Mouse (Mus musculus): ENCODE results near the gene Itgb2. TPM values are rescaled to one million over a fixed set of nuclear protein-coding genes. Genes with fewer than 3 reads are reported as not detected.

The Itgb2 gene
- polyA plus RNA-seq, 1 experiment from 2014 or later, result 0.98 TPM

DNA sequence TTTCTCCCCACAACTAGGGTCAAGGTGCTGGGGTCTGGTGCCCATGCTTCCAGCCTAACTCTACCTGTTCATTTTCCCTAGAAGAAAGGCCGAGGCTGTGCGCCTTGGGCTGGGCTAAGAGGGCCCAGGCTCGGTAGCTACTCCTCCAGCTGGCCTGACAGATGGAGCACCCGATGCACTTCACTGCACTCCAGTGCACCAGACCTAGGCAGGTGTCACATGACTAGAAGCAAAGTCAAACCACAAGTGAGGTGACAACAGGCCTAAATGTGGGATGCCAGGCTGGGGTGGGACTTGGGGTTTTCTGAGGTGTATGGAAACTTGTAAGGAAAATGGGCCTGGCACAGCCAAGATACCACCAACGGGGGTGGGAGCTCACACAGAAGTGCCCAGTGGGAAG, 23.5 kb upstream of the Itgb2 start:
- Histone ChIP-seq H3K27me3 (no peaks in the 10 kb centered on the region), H3K4me1 (0 out of 2 replicates have a peak, but pooled peaks cover 3% of the 10 kb centered on the region), H3K36me3 (peaks cover 69% of the 10 kb centered on the region), H3K9ac (replicated peaks) (no peak overlapping the region; the same call in 1 of the 2 replicates), H3K27ac (replicated peaks) (no peak overlapping the region), H3K4me2 (replicated peaks) (no peak overlapping the region), H3K9me3 (no peaks in the 10 kb centered on the region), H3K4me3 (no peak overlapping the region)
- no peak for ATAC-seq (ENCODE audit: low FRiP score, low read depth)
- 93% methylated on average over 5 of the region's 5 CpGs for WGBS

DNA sequence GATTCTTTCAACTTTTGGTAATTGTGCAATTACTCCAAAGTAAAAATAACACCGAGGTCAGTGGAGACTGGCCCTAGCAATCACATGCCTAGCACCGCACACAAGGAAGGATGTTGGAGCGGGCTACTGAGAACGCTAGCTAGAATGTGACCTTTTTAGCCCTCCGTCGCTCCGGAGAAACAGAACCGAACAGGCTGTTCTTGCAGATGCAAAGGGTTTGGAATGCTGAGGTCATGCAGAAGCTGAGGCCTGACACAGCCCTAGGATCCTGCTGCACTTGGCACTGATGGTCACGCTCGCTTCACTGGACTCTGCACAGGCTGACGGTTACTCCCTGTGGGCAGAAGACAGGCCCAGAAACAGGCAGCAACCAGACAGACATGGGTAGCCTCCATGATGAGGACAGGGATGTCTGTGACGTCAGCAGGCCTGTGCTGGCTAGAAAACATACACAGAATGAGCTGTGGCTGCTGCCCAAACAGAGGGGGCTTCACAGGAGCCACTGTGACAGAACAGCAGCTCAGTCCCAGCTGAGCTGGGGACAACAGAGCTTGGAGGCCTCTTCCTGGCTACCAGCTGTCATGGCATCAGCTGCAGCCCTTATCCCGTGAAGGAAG, 23.0 kb upstream of the Itgb2 start:
- Histone ChIP-seq H3K9ac (replicated peaks) (no peak overlapping the region), H3K4me1 (0 out of 2 replicates have a peak, but pooled peaks cover 3% of the 10 kb centered on the region), H3K4me2 (replicated peaks) (no peak overlapping the region), H3K36me3 (peaks cover 69% of the 10 kb centered on the region), H3K27ac (replicated peaks) (no peak overlapping the region), H3K4me3 (no peak overlapping the region), H3K27me3 (no peaks in the 10 kb centered on the region), H3K9me3 (no peaks in the 10 kb centered on the region)
- WGBS, result 95% methylated on average over 13 of the region's 13 CpGs
- no peak for ATAC-seq (ENCODE audit: low FRiP score, low read depth)

DNA sequence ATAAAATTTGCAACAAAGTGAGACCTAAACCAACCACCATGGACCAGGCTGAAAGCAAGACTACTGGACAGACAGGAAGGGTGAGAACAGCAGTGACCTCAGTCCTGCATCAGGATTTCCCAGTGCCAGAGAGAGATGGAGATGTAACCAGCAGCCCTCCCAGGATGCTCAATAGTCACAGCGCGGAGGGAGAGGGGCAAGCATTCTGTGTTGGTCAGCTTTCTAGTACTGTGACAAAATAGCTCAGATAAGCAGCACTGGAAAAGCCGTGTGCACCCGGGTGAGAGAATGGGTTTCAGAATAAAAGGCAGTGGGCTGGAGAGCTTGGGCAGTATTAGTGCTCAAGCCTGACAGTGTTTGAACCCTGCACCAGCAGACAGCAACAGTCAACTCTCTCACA, 22.3 kb upstream of the Itgb2 start:
- Histone ChIP-seq H3K4me2 (replicated peaks) (no peak overlapping the region), H3K27ac (replicated peaks) (no peak overlapping the region), H3K4me1 (0 out of 2 replicates have a peak, but pooled peaks cover 3% of the 10 kb centered on the region), H3K27me3 (no peaks in the 10 kb centered on the region), H3K9me3 (no peaks in the 10 kb centered on the region), H3K4me3 (no peak overlapping the region), H3K36me3 (peaks cover 73% of the 10 kb centered on the region), H3K9ac (replicated peaks) (no peak overlapping the region)
- no peak for ATAC-seq (ENCODE audit: low FRiP score, low read depth)
- 91% methylated on average over 4 of the region's 4 CpGs for WGBS

DNA sequence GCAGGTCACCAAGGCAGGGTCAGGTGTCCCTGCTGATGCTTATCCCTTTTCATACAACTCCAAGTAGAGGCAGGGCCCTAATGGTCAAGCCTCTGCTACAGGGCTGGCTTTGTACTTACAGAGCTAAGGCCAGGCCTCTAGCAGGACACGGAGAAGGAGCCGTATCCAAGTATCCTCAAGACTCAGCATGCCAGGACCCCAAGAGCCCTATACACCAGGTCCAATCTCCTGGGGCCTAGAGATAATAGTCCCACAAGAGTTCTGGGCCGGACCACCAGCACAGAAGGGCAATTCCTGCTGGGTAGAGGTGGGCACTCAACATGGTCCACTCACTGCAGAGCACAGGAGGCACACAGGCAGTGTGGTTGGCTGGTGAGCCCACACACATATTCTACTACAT, 21.3 kb upstream of the Itgb2 start:
- 0 out of 2 replicates have a peak, but pooled peaks cover 3% of the 10 kb centered on the region for H3K4me1 ChIP-seq
- 94% methylated on average over 3 of the region's 3 CpGs for WGBS
- no peak overlapping the region for H3K27ac ChIP-seq (replicated peaks)
- no peaks in the 10 kb centered on the region for H3K9me3 ChIP-seq
- peaks cover 71% of the 10 kb centered on the region for H3K36me3 ChIP-seq
- H3K27me3 ChIP-seq, result no peaks in the 10 kb centered on the region
- ATAC-seq (ENCODE audit: low FRiP score, low read depth), result no peak
- H3K4me2 ChIP-seq (replicated peaks), result no peak overlapping the region
- no peak overlapping the region for H3K4me3 ChIP-seq
- no peak overlapping the region for H3K9ac ChIP-seq (replicated peaks)

DNA sequence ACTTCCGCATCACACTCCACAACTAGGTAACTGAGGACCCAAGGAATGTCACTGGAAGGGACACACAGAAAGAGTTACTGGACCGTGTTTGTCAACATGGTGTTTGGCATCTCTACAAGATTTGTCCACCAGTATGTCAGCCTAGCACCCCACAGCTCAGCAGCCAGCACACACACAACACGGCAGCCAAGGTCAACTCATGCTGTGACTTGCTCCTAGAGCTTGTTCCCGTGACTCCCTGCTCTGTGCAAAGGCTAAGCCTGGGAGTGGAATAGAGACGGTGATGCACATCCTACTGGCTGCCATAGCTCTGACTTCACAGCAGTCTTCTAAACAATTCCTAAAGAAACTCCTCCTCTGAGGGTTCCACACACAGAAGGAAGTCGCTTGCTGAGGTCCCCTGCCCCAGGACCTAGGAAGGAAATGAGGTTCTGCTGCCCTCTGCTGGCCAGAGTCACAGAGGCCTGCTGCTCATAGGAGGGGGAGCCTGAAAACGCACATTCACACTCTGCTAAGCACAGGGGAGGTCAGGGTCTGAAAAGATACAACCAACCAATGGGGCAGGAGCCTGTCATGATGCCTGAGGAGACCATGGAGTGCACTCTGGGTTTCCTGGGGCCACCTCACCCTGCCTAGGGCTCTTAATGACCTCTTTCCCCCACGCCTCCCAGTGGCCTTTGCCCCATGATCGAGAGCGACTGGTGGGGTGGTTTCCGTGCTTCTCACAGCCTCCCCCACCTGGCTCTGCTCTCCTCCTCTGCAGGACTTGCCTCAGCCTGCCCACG, 20.5 kb upstream of the Itgb2 start:
- no peak overlapping the region; the same call in 1 of the 2 replicates for H3K9ac ChIP-seq (replicated peaks)
- H3K4me3 ChIP-seq, result no peak overlapping the region
- 48% methylated on average over 12 of the region's 12 CpGs for WGBS
- peaks cover 75% of the 10 kb centered on the region for H3K36me3 ChIP-seq
- no peaks in the 10 kb centered on the region for H3K9me3 ChIP-seq
- peak; percentile 76 for ATAC-seq (ENCODE audit: low FRiP score, low read depth)
- no peak overlapping the region for H3K4me2 ChIP-seq (replicated peaks)
- H3K27ac ChIP-seq (replicated peaks), result no peak overlapping the region
- H3K4me1 ChIP-seq, result peaks cover 8% of the 10 kb centered on the region
- H3K27me3 ChIP-seq, result no peaks in the 10 kb centered on the region

DNA sequence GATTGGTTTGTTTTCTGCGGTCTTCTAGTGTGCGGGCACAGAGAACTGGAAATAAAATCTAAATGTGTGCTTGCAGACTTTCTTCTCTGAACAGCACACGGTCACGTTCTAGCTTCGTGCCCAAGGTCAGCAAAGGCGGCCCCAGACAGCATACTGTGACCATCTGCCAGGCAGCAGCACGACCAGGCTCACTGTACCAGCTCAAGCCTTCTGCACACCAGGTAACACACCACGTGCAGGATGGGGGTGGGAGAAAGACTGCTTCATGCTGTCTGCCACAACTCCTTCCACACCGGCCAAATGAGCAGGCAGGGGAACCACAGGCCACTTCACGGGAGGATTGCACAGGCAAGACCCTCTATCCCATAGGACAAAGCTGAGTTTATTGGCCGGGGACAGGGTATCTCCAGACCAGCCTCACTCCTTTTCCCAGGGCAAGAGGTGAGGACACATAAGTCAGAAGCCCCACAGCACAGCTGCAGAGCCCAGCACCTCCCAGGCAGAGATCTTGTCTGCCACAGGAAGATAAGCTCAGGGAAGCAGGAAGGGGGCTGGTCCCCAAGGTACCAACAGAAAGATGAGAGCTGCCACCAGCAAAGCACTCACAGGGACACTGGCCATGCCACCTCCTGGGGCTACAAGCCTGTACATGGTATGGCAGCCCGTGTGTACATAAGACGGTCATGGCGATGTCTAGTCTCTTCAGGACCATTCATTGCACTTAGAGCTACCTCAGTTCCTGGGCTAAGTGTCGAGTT, 19.6 kb upstream of the Itgb2 start:
- no peaks in the 10 kb centered on the region for H3K9me3 ChIP-seq
- H3K27me3 ChIP-seq, result no peaks in the 10 kb centered on the region
- peaks cover 69% of the 10 kb centered on the region for H3K36me3 ChIP-seq
- no peak overlapping the region for H3K4me2 ChIP-seq (replicated peaks)
- no peak; the same call in 1 of the 2 replicates for ATAC-seq (ENCODE audit: low FRiP score, low read depth)
- WGBS, result 85% methylated on average over 15 of the region's 15 CpGs
- peaks cover 14% of the 10 kb centered on the region for H3K4me1 ChIP-seq
- H3K27ac ChIP-seq (replicated peaks), result no peak overlapping the region
- H3K4me3 ChIP-seq, result no peak overlapping the region
- no peak overlapping the region; the same call in 1 of the 2 replicates for H3K9ac ChIP-seq (replicated peaks)

DNA sequence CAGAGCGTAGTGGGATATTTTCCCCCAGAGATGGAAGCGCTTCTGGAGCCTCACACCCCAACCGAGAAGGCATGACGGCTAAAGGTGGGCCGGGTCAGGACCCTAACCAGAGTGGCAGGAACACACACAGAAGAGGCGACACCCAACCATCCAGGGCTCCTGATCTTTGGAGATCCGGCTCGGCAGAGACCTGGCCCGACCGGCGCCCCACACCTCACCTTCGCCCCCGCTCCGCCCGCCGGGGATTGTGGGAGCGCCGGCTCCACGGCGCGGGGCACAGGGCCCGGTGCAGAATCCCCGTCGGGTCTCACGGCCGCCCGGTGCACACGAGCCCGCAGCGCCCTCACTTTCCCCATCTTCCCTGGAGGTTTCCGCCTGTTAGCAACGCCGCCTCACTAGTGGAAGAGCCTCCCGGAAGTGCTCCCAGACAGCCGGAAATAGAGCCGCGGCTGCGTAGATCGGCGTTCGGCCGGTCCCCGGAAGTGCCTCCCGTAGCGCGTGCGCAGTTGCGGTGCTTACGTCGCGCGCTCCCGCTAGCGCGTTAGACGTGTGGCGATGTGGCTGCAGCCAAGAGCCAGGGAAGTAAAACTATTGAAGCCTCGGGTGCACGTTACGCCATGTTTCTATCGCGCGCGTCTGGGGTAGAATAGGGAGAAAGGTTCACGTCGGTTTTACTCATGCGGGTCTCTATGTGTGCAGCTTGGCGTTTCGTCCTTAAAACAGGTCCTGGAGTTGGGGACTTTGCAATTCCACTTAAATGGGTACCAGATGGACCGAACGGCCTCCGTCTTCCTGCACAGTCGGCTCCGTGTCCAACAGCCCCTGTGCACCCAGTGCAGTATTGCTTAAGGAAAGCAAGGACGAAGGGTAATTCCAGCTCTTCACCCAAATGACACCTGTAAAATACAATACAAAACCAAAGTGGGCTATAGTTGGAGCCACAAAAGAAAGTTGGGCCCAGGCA, 14.4 kb upstream of the Itgb2 start, which contains the start of gene Fam207a:
Fam207a (minus strand) TSS at position 401 of the 964 bp plus-strand sequence.
- Histone ChIP-seq H3K4me2 (replicated peaks) (peak within 1 kb of the TSS; percentile 96), H3K27me3 (no peaks in the 10 kb centered on the region), H3K4me3 (peak within 1 kb of the TSS; percentile 92), H3K27ac (replicated peaks) (peak within 1 kb of the TSS; percentile 67), H3K36me3 (peaks cover 34% of the 10 kb centered on the region), H3K4me1 (peaks cover 20% of the 10 kb centered on the region), H3K9me3 (no peaks in the 10 kb centered on the region), H3K9ac (replicated peaks) (peak within 1 kb of the TSS; percentile 93)
- under 1% methylated on average over 70 of the region's 75 CpGs for WGBS
- peak; percentile 87 for ATAC-seq (ENCODE audit: low FRiP score, low read depth)

DNA sequence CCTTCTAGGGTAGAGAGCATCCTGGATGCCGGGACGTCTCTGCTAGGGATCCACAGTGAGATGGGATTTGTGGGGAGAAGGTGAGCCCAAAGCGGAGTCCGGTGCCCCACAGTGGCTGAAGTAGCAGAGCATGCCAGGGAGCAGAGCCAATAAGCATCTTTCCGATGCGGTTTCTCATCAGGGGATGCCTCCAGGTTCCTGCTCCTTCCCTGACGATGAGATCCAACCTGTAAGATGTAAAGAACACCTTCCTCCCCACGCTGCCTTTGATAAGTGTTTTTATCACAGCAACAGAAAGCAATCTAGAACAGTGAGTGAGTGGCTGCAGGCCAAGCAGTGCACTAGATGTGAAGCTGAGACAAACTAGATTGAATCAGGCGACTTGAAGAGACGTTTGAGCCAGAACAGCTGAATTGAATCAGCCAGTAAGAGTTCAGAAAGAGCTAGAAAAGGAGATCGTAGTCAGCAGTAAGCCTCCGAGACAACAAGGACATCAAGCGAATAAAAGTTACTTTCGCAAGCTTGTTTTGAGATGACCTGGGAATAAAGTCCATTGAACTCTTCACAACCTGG, 13.6 kb upstream of the Itgb2 start:
- Histone ChIP-seq H3K4me3 (peak overlapping the region; percentile 92), H3K36me3 (peaks cover 26% of the 10 kb centered on the region), H3K4me1 (peaks cover 20% of the 10 kb centered on the region), H3K9me3 (no peaks in the 10 kb centered on the region), H3K9ac (replicated peaks) (peak overlapping the region; percentile 93), H3K27ac (replicated peaks) (peak overlapping the region; percentile 67), H3K27me3 (no peaks in the 10 kb centered on the region), H3K4me2 (replicated peaks) (peak overlapping the region; percentile 96)
- no peak for ATAC-seq (ENCODE audit: low FRiP score, low read depth)
- 47% methylated on average over 14 of the region's 14 CpGs for WGBS

DNA sequence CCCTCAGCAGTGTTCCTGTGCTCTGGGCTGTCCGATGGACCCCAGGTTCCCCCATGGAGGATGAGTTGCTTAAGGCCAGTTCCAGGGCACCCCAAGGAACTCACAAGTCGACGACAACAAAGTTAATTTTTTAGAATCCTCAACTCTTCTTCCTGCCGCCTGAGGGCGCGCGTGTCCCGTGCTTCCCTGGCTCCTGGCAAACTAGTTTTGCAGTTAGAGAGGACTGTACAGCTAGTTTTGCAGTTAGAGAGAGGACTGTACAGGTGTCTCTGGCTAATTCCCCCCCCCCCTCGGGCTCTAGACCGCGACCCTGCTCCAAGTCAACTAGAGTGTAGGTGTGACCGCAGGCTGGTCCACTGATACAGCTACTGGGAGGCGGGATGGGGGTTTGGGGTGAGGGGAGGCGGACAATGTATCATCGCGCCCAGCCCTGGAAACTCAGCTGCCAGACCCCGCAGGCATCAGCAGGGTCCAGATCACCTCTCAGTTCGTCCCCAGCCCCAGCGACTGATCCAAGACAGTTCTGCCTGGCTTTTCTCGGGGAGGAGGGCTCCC, 12.9 kb upstream of the Itgb2 start:
- Histone ChIP-seq H3K36me3 (peaks cover 19% of the 10 kb centered on the region), H3K9me3 (no peaks in the 10 kb centered on the region), H3K4me3 (no peak overlapping the region), H3K27ac (replicated peaks) (no peak overlapping the region), H3K9ac (replicated peaks) (no peak overlapping the region), H3K4me1 (peaks cover 21% of the 10 kb centered on the region), H3K27me3 (peaks cover 2% of the 10 kb centered on the region; the same call in 1 of the 2 replicates), H3K4me2 (replicated peaks) (no peak overlapping the region)
- ATAC-seq (ENCODE audit: low FRiP score, low read depth), result peak; percentile 36; the same call in 1 of the 2 replicates
- 21% methylated on average over 20 of the region's 20 CpGs for WGBS

DNA sequence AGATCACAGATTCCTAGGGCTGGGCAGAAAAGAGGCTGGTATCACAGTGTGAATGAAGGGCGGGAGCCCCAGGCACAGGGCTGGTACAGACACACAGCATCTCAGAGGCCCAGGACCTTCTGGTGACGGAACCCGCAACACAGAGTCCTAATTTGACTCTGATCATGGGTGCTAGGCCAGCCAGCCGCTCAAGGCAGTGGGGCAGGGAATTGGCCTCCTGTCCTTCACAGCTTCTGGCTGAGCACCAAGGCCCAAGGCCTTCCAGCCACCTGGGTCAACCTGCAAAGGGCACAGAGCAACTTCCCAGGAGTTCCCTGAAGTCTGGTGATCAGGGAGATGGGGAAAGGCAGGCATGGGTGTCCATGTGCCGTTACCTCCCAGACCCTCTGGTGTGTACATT, 12.3 kb upstream of the Itgb2 start:
- H3K27ac ChIP-seq (replicated peaks), result no peak overlapping the region
- whole genome bisulfite sequencing, result 91% methylated on average over 5 of the region's 5 CpGs
- no peak overlapping the region for H3K4me2 ChIP-seq (replicated peaks)
- no peaks in the 10 kb centered on the region for H3K9me3 ChIP-seq
- peaks cover 13% of the 10 kb centered on the region for H3K36me3 ChIP-seq
- no peak for ATAC-seq (ENCODE audit: low FRiP score, low read depth)
- no peak overlapping the region for H3K9ac ChIP-seq (replicated peaks)
- H3K27me3 ChIP-seq, result peaks cover 8% of the 10 kb centered on the region; the same call in 1 of the 2 replicates
- no peak overlapping the region for H3K4me3 ChIP-seq
- peaks cover 28% of the 10 kb centered on the region for H3K4me1 ChIP-seq
